Mouse (Mus musculus): ENCODE results near the gene 1110004F10Rik.
A peak's percentile ranks its signal among the peaks of the same experiment; 100 is the strongest.
"Not testable (repeated sequence)": the region's sequence is repeated elsewhere in the genome, so short reads cannot be mapped to it uniquely, and the experiment has no call there.

1110004F10Rik gene

DNA sequence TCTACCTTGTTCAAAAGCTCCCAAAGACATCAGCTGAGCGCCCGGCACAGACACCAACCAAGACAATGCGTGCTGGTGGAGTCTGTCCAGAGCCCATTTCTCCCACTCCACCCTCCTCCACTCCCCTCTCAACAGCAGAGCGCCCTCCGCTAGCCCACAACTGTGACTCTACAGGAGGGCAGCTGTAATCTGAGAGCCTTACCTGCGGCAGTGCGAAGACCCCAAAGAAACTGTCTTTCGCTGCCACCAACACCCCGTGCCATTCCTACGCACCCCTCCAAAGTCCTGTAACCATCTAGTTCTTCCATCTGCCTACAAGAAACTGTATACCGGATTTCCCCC lies at the start of gene 1110004F10Rik:
1110004F10Rik (plus strand) TSS at position 202 of the 342 bp plus-strand sequence.
- no peak for DNase-seq

DNA sequence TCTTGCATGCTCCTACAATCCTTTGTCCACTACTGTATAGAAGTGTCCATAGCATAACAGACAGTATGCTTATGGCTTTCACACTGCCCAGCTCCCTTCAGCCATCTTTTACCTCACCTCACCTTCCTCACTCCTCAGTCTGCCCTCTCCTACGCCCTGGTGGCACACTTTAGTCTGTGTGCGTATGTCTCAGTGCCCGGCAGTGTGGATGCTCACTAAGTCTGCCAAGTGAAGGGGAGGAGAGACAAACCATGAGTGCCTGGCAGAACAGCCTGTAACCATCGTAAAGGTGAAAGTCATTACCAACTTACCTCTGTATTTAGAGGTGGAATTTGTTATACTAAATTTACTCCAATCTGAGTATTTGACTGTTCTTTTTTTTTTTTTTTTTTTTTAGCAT lies 36.5 kb upstream of the 1110004F10Rik start:
- no peak for DNase-seq

DNA sequence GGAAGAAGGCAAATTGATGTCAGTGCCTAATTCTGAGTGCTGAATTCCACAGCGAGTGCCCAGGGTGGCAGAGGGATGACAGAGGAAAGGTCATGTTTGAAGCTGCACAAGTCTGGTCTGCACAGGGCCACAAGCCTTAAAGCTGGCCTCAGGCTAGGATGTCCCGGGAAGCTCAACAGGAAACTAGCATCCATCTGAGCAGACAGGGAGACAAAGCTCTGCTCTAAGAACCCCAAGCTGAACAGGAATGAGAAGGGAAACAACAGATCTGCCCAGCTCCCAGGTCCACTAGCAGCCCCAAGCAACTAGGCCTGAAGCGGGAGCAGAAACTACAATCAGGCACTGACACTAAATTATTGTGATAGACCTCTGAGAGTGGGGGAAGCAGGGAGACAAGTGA lies 9.2 kb upstream of the 1110004F10Rik start:
- DNase-seq, result no peak

DNA sequence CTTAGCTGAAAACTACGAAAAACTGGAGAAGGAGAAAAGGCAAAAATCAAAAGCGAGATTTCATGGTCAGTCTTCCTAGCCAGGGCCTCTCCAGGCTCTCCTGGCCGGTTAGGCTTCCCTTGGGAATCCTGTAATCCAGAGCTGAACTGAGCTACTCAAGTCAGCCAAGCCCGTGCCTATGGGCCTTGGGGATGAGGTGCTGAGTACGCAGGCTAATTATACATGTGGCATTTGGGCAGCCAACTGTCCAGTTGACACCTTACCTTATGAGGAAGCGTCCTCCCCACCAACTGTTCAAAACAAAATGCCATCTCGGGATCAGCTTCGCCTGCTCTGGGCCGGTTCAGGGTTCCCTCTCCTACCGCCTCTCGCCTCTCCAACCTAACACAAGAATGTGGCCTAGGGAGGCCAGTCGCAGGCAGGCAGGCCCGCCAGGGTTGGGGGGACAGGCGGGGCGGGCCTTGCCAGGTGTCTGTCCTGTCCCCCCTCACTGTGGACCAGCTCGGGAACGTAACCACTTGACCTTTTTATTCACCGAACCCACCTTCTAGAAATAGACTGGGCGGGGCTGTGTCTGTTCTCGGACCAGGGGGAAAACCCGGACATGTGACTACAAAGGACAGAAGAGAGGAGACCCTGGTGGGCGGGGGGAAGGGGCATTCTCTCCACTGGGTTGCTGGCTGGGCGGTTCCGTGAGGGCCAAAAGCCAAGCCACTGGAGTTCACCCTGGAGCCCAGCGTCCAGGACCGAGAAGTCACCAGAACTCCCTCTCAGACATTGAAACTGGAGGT lies 8.4 kb upstream of the 1110004F10Rik start:
- DNase-seq, result peak; percentile 16

DNA sequence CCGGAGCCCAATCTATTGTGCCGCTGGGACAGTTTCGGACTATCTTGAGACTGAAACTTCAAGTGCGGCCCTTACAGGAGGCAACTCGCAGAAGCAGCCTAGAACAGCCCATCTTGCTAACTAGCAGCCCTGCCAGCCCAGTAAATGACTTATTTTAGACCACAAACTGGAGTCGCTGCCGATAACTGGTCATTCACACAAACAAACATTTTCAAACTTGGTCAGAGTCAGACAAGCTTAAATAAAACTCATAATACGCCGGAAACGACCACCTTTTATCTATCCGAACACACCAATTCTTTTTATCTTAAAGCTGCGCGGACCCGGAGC lies 7.8 kb upstream of the 1110004F10Rik start:
- no peak for DNase-seq

DNA sequence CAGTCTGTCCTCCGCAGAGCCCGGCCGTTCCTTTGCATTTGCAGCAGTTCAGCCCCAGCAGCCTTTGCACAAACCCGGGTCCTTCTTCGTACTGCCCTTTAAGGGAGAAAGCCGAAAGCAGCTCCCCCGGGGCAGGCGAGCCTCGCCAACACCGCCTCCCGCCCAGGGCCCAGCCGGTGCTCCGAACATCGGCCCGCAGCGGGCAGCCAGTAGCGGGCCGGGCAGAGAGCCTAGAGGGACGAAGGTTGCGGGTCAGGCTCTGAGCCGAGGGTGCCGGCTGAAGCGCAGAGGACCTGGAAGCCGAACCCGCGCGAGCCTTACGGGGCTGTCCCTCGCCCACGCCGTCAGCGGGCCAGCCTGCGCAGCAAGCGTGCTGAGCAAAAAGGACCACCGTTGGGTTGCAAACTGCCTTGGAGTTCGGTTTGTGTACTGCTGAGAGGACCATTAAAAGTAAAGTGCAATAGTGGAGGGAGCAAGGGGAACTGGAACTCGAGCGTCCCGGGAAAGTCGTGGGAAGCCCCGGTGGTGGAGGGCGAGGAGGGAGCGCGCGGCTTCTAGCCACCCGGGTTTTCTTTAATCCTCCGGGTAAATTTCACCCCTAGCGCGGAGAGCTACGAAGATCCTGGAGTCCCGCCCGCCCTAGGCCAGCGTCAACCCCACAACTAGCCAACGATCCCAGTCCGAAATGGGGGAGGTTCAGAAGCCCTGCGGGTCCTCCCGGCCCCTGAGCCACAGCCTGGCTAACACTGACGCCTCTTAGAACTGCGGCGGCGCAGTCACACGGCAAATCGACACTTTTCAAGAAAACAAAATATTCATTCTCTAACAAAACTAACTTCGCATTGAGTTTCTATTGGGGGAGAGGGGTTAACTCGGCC lies 7.2 kb upstream of the 1110004F10Rik start:
- peak; percentile 76 for DNase-seq

DNA sequence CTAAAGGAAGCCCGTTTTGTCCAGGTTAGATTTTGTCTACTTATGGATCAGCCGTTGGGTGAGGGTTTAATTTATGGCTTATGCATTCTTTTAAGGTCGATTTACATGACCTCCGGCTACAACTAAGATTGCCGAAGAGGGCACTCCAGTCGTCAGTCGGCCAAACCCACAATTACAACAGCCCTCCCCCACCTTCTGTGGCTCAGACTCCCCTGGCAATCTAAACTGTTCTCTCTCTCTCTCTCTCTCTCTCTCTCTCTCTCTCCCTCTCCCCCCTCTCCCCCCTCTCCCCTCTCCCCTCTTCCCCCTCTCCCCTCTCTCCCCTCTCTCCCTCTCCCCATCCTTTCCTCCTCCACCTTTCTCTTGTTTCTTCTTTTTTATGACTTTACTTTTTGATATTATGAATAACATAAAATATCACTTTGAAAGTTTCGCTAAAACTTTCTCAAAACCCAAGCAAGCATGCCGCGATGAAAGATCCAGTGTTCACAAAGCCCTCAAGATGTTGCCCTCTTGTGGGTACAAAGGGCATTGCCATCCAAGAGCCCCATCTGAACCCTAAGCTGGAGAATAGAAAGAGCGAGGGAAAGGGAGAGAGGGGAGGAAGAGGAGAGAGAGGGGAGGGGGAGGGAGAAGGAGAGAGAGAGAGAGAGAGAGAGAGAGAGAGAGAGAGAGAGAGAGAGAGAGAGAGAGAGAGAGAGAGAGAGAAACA lies 6.4 kb upstream of the 1110004F10Rik start:
- peak; percentile 76 for DNase-seq

DNA sequence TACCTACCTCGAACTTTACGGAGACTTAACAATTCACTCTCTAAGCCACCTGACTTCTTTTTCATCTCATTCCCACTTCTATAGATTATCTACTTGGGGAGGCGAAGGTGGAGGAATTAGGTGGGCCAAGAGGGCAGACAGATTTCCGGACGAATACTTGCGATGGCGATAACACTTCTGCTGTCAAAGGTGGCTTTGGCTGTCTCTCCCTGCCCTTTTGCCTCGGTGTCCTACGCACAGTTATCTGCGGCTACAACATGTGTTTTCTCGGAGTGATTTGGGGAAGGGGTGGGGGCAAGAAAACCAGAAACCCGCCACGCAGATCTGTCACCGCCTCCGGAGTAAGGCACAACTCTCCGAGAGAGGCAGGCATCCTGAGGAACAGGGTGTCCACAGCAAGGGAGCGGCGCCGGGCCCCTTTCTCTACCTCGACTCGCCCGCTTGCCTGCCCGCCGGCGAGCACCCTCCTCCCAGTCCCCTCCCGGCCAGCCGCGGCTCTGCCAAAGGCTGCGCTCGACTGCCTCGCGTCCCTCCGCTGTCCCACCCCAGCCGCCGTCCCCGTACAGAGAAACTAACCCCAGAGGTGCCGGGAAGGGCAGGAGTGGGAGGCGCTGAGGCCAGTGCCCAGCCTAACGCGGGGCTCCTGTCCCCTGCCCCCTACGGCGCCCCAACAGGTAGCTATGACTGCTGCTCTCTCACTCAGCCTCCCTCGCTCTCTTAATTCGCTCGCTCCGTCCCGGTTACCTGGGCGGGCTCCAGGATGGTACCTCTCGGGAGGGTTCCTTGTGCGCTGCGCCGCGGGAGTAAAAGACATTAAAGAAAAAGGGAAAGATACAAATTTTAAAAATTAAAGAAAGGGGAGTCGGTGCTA lies 5.6 kb upstream of the 1110004F10Rik start:
- peak; percentile 66 for DNase-seq

DNA sequence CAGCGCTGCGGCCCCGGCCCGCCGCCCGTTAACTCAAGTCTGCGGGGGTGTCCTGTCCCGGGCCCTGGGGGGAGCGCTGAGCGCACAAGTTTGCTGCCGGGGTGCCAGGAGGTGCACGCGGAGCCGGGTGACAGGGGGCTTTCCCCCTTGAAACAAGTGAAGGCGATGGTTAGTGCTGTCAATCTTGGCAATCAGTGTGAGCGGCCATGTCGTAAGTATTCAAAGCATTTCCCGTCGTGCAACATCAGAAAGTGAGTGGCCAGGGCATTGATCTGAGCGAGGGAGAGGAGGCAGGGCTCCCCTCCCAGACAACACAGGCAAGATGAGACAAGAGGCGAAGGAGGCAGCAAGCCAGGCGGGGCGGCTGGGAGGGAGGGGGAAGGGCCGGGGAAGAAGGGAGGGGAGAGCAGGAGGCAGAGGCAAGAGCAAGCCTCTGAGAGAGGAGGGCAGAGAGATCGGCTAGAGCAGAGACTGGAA lies 4.9 kb upstream of the 1110004F10Rik start:
- DNase-seq, result peak; percentile 51

DNA sequence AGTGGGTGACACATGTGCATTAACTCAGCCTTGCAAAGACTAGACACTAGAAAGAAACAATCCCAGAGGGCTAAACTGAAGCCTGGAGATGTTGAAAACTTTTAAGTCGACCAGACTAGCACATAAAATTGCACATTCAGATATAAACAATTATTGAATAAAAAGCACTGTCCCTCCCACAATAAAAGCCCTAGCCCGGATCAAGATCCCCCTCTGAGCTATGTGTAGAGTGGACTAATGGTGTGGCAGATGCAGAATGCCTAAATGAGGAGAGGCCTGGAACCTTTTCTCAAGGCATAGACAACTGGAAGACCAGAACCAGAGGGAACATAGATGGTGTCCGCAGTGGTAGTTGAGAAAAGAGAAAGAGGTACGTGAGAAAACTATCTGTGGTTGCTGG lies 3.7 kb upstream of the 1110004F10Rik start:
- no peak for DNase-seq

DNA sequence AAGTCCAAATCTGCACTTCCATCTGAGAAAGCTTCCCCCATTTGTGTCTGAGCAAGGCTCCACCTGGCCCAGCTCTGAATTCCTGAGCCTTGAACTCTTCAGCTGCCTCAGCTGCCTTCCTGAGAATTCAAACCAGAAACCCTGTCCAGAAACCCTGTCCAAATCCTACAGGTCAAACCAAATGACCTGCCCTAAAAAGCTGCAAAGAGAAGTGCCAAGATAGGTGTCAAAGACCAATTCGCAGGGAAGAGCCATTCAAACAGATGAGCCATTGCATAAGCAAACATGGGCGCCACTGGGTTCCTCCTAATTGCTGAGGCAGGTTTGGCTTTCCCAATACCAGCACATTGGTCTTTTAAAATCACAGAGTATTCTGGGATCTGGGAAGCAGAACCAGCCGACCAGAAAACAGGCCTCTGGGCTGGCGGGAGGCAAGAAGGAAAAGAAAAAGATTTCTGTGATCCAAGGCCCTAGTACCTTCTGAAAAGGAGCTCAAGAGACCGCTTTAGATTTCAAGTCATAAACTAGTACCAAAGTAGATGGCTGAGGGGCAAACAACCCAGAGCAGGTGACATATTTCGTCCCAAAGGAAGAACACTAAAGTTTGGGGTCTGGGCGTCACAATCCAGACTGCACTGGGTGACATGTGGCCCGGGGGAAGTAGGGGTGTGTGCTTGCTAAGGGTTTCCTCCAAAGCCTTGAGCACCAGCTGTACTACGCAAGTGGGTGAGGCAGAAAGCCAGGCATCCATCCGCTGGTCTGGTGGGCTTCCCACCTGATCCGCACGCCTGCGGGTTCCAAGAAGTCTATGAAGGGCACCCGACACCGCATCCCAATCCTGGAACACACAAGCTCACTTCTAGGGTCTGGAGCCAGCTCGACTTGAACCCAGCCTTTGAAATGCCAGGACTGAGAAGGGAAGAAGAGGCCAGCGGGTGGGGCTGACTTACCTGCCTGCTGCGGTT lies 2.3 kb upstream of the 1110004F10Rik start:
- DNase-seq, result no peak

DNA sequence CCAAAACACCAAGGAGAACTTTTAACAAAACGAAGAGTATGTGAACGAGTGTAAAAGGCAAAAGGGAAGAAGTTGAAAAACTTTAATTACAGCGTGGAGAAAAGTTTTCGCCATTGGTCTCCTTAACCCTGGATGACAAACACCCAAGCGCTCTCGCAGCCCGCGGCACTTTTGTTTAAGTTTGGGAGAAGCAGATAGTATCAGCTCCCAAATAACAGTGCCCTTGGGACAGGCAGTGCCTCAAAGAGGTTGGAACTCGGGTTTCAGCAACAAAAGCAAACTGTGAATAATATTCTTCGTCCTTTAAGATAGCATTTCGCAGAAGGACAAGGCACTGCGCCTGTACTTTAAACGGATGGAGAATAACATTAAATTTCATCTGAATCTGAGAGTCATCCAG lies 1.2 kb upstream of the 1110004F10Rik start:
- no peak for DNase-seq

DNA sequence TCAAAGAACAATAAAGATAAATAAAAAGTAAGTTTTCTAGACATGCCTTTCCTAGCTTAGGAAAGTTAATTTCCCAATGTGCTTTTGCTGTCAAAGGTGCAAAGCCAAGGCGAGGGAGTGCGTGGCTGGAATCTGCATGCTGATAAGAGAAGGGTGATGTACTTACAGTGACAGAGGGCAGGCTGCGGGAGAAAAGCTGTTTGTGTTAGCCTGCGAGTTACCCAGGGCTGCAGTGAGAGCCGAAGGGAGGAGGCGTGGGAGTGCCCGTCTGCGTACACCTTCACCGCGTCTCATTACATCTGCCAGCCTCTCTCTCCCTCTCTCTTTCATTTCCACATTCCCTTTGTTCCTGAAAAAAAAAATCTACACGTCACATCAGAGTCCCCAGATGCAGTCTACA lies 686 bp upstream of the 1110004F10Rik start, which contains the start of gene Sox6:
Sox6 (minus strand) TSS at position 286 of the 400 bp plus-strand sequence.
- DNase-seq, result peak; percentile 5

DNA sequence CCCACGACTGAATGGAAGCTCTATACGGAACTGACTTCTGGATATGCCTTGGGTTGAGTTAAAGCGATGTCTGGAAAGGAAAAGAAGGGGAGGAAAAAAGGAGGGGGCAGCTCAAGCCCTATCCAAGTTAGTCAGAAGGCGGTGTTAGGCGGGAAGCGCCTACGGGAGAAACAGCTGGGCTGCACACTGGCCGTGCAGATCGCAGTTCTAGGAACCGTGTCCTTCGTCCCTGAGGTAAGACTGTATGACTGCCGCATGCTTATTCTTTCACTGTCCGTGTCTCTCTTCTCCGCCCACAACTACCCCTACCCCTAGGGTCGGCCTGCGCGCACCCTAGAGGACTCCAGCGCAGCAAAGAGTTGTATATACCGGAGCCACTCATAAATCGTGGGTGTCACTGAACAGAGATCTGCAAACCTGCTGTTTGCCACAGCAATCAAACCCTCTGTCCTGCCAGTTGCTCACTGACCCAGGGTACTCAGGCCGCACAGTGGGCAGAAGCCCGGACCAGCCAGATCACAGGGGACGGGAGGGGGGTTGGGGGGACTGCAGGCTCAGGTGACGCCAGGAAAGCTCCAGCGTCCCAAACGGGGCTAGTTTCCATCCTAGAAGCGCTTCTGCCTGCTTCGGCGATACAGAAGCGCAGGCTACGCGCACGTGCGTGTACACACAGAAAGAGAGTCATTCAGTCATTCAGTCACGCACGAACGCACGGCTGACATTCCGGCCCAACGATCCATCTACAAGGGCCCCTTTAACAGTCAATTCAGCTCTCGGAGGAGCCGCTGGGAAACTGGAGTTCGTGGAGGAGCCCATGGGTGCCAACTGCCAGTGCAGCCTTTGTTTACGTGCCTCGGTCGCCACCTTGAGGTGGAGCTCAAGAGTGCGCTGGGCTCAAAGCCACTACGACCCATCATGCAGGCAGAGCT lies 605 bp downstream of the 1110004F10Rik start:
- peak; percentile 90 for DNase-seq

DNA sequence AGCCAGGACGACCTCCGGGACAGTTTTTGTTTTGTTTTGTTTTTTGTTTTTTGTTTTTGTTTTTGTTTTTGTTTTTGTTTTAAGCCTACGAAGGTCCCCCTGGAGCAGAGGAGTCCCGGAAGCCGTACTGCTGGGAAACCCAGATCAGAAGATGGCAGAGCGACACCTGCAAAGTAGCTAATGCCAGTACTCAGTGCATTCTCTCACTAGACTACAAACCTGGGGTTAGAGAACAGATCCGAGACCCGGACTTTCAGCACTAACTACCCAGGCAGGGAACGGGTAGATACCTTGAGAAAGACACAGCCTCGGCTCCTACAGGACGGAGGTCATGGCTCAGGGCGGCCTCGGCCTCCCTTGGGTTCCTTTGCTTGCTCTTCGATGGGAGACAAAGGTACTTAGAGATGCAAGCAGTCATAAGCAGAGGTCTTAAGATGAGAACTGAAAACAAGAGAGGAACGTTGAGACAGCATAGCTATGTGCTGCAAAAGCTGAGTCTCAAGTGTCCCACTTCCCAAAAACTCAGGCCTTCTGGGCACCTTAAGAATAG lies 1.3 kb downstream of the 1110004F10Rik start:
- DNase-seq, result no peak

DNA sequence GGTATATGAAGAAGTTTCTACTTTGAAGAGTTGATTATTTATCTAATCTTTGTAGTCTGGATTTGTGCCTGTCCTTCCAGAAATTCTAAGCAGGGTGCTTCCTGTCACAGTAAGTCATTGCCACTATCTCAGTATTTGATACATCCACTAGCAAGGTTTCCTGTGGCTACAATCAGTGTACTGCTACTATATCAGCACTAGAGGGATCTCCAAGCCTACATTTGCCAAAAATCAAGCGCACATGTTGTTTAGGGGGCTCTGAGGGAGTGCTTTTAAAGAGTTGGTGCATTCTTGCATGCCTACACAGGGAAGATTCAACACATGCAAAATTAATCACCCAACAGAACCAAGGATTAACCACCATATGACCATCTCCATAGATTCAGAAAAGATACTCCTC lies 21.5 kb downstream of the 1110004F10Rik start:
- DNase-seq, result no peak

DNA sequence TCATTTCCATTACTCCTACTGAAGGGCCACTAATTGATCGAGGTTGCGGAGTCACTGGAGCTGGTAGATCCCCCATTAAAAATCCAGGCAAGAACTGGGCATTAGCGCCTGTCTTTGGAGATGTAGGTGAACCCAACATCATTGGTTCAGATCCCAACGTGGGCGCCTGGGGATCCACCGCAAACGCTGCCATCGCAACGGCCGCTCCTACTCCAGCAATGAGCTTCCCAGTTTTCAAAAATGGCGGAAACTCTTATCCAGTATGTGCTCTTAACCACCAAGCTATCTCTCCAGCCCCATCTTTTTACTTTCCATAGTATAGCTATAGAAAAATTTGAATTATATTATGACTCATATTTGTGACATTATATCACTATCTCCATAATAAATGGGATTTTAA lies 45.2 kb downstream of the 1110004F10Rik start, which contains the start of gene Gm4353:
Gm4353 (minus strand) TSS at position 270 of the 400 bp plus-strand sequence.
- DNase-seq, result not testable (repeated sequence)

DNA sequence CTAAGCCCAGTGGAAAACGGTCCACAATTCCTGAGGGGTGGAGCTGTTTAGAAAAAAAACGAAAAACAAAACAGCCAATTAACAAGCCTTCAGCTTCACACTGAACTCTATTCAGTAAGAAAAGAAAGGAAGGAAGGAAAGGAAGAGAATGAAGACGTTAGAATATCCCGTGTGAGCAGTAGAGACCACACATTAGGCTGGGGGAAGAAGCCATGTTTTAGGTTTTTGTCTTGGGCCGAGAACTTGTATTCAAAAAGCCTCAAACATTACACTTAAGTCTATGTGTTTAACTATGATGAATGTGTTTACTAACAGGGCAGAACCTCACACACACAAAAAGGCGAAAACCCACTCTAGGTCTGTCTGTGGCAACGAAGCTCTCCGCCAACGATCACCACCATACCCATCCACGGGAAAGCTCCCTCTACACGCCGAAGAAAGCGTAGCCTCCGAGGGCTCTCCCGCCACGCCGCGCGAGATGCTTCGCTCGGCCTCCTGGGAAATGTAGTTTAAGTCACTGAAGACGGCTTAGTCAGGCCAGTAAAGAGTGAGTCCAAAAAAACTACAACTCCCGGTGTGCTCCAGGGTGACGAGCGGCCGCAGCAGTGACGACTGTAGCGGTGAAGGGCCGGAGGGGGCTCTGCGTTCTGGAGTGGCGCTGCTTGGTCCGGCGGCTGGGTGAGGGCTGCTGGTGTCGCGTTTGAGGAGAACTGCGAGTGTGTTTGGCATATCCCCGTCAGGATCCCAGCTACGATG lies 53.7 kb downstream of the 1110004F10Rik start:
- DNase-seq, result peak; percentile 93

DNA sequence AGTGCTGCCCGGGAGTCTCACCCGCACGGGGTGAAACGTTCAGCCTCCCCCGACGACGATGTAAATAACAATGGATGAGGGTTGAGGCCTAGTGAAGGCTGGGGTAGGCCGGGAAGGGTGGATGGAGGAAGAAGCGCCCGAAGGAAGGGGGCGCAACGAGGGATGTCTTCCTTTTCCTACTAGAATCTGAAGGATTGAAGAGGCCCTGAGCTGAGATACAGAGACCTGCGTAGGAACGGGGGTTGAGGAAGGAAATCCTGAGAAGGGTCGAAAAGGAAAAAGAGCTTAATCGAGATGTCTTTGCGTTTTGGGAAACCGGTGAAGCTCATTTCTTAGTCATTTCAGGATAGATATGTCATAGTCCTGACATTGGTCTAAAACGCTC lies 54.3 kb downstream of the 1110004F10Rik start:
- DNase-seq, result no peak

Measured in kidney, adult 18-20 months (tissue).